Mouse (Mus musculus): ENCODE results near the gene Grb10. TPM values are rescaled to one million over a fixed set of nuclear protein-coding genes. Genes with fewer than 3 reads are reported as not detected.
A peak's percentile ranks its signal among the peaks of the same experiment; 100 is the strongest.

The Grb10 gene
- polyA plus RNA-seq, 1 experiment, result 24.0 TPM

GRCm38 (mm10) chr11:12034371-12034770 lies 4.1 kb downstream of the Grb10 start:
- no peak for DNase-seq (ENCODE audit: low read depth)

GRCm38 (mm10) chr11:12032831-12033230 lies 5.7 kb downstream of the Grb10 start:
- no peak for DNase-seq (ENCODE audit: low read depth)

GRCm38 (mm10) chr11:12026638-12027037 lies 11.8 kb downstream of the Grb10 start:
- no peak for DNase-seq (ENCODE audit: low read depth)

GRCm38 (mm10) chr11:12025756-12026593 lies 12.5 kb downstream of the Grb10 start:
- no peak for DNase-seq (ENCODE audit: low read depth)

GRCm38 (mm10) chr11:12025392-12025755 lies 13.1 kb downstream of the Grb10 start:
- no peak for DNase-seq (ENCODE audit: low read depth)

- no peak for DNase-seq (ENCODE audit: low read depth)
Measured at GRCm38 (mm10) chr11:12023051-12023450, 15.4 kb downstream of the Grb10 start.

- no peak for DNase-seq (ENCODE audit: low read depth)
Measured at GRCm38 (mm10) chr11:12019651-12020050, 18.8 kb downstream of the Grb10 start.

- no peak for DNase-seq (ENCODE audit: low read depth)
Measured at GRCm38 (mm10) chr11:12018604-12019003, 19.9 kb downstream of the Grb10 start.

- no peak for DNase-seq (ENCODE audit: low read depth)
Measured at GRCm38 (mm10) chr11:12010084-12010483, 28.4 kb downstream of the Grb10 start.

GRCm38 (mm10) chr11:12000293-12000910 lies 38.1 kb downstream of the Grb10 start:
- DNase-seq (ENCODE audit: low read depth), result no peak

- DNase-seq (ENCODE audit: low read depth), result no peak
Measured at GRCm38 (mm10) chr11:11998881-11999280, 39.6 kb downstream of the Grb10 start.

GRCm38 (mm10) chr11:11997045-11997444 lies 41.4 kb downstream of the Grb10 start:
- DNase-seq (ENCODE audit: low read depth), result no peak

- DNase-seq (ENCODE audit: low read depth), result peak; percentile 59
Measured at GRCm38 (mm10) chr11:11995371-11995770, 43.1 kb downstream of the Grb10 start.

GRCm38 (mm10) chr11:11993807-11994206 lies 44.7 kb downstream of the Grb10 start:
- no peak for DNase-seq (ENCODE audit: low read depth)

GRCm38 (mm10) chr11:11993183-11993582 lies 45.3 kb downstream of the Grb10 start:
- DNase-seq (ENCODE audit: low read depth), result no peak

GRCm38 (mm10) chr11:11989850-11990249 lies 48.6 kb downstream of the Grb10 start:
- DNase-seq (ENCODE audit: low read depth), result no peak

- no peak for DNase-seq (ENCODE audit: low read depth)
Measured at GRCm38 (mm10) chr11:11987233-11987632, 51.2 kb downstream of the Grb10 start.

- no peak for DNase-seq (ENCODE audit: low read depth)
Measured at GRCm38 (mm10) chr11:11978611-11979197, 59.8 kb downstream of the Grb10 start.

- DNase-seq (ENCODE audit: low read depth), result no peak
Measured at GRCm38 (mm10) chr11:11974591-11975255, 63.8 kb downstream of the Grb10 start.

GRCm38 (mm10) chr11:11973366-11974014 lies 65.0 kb downstream of the Grb10 start:
- no peak for DNase-seq (ENCODE audit: low read depth)

GRCm38 (mm10) chr11:11972401-11973110 lies 65.9 kb downstream of the Grb10 start:
- DNase-seq (ENCODE audit: low read depth), result no peak

Data from gonadal fat pad, adult 2 months (tissue).